ENCODE assay signal across 8 mouse cellular contexts in the genomic region with DNA sequence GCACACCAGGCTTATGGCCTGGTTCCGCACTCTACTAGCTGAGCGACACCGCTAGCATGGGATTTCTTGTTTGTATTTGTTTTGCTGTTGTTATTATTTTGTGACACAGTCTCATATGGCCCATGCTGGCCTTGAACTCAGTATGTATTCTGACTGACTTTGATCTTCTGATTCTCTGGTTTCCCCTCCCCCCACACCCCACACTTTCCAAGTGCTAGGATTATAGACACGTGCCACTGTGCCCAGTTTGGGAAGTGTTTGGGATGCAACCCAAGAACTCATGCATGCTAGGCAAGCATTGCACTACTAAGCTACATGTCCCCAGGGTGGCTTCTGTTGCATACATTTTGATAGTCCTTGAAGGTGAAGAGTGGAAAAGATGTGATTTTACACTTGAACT. TPM values are rescaled to one million over a fixed set of nuclear protein-coding genes. Genes with fewer than 3 reads are reported as not detected.
A peak's percentile ranks its signal among the peaks of the same experiment; 100 is the strongest.
DNase-seq lines count a peak whose midpoint lies in the region; ATAC-seq lines count a peak whose summit lies in the region.

No protein-coding gene starts in this region.

- no peaks in the 10 kb centered on the region for H3K27me3 ChIP-seq in lung, embryonic 15.5 days
- H3K27me3 ChIP-seq in embryonic facial prominence, embryonic 14.5 days (replicated peaks; ENCODE audit: control insufficient read depth, insufficient read depth, low read length), result no peaks in the 10 kb centered on the region
- no peaks in the 10 kb centered on the region for H3K27me3 ChIP-seq in hindbrain, embryonic 14.5 days (ENCODE audit: control insufficient read depth, insufficient read depth, low read length)
- H3K27me3 ChIP-seq in midbrain, embryonic 14.5 days (ENCODE audit: control insufficient read depth, insufficient read depth, low read length), result no peaks in the 10 kb centered on the region

- 65% methylated on average over 4 of the region's 4 CpGs for WGBS in lung, embryonic 15.5 days
- WGBS in embryonic facial prominence, embryonic 14.5 days, result 69% methylated on average over 4 of the region's 4 CpGs
- WGBS in hindbrain, embryonic 14.5 days, result 78% methylated on average over 4 of the region's 4 CpGs
- WGBS in midbrain, embryonic 14.5 days, result 80% methylated on average over 4 of the region's 4 CpGs

- H3K4me1 ChIP-seq in lung, embryonic 15.5 days, result peaks cover 14% of the 10 kb centered on the region; the same call in 1 of the 2 replicates
- peaks cover 6% of the 10 kb centered on the region; the same call in 1 of the 2 replicates for H3K4me1 ChIP-seq in embryonic facial prominence, embryonic 14.5 days (ENCODE audit: control insufficient read depth, insufficient read depth, low read length)
- peaks cover 14% of the 10 kb centered on the region for H3K4me1 ChIP-seq in hindbrain, embryonic 14.5 days (replicated peaks; ENCODE audit: control insufficient read depth, insufficient read depth, low read length)
- H3K4me1 ChIP-seq in midbrain, embryonic 14.5 days (ENCODE audit: control insufficient read depth, insufficient read depth, low read length), result peaks cover 10% of the 10 kb centered on the region

- ATAC-seq in lung, embryonic 15.5 days (ENCODE audit: borderline replicate concordance, extremely low read depth, low FRiP score, low TSS enrichment), result no peak
- ATAC-seq in embryonic facial prominence, embryonic 14.5 days (ENCODE audit: low read depth), result no peak
- no peak for ATAC-seq in hindbrain, embryonic 14.5 days (ENCODE audit: low FRiP score)
- no peak for ATAC-seq in midbrain, embryonic 14.5 days (ENCODE audit: low FRiP score, low TSS enrichment)
- ATAC-seq in megakaryocyte progenitor cell, adult 5-6 weeks (replicated peaks; ENCODE audit: poor library complexity), result no peak

- H3K9ac ChIP-seq in lung, embryonic 15.5 days, result 0 out of 2 replicates have a peak overlapping the region, but pooled peaks have one; percentile 90
- H3K9ac ChIP-seq in embryonic facial prominence, embryonic 14.5 days (ENCODE audit: low read depth, low read length), result peak overlapping the region; percentile 92
- H3K9ac ChIP-seq in hindbrain, embryonic 14.5 days, result peak overlapping the region; percentile 93
- H3K9ac ChIP-seq in midbrain, embryonic 14.5 days (replicated peaks; ENCODE audit: low read length), result peak overlapping the region; percentile 87; the same call in 1 of the 2 replicates

- peak overlapping the region; percentile 82 for H3K4me2 ChIP-seq in lung, embryonic 15.5 days
- H3K4me2 ChIP-seq in embryonic facial prominence, embryonic 14.5 days (ENCODE audit: low read depth, low read length), result peak overlapping the region; percentile 69
- peak overlapping the region; percentile 67 for H3K4me2 ChIP-seq in hindbrain, embryonic 14.5 days (replicated peaks)
- H3K4me2 ChIP-seq in midbrain, embryonic 14.5 days (ENCODE audit: low read length), result peak overlapping the region; percentile 62

- DNase-seq in lung, adult 18-20 months, result no peak
- no peak for DNase-seq in embryonic facial prominence, embryonic 14.5 days (ENCODE audit: low spot score)
- DNase-seq in hindbrain, embryonic 14.5 days (ENCODE audit: low spot score), result no peak
- peak; percentile 7 for DNase-seq in midbrain, embryonic 14.5 days
- DNase-seq in urinary bladder, postnatal 36 days (ENCODE audit: low spot score in 2 of 2), result no peak
- DNase-seq in gastrocnemius, postnatal 4 days (ENCODE audit: low spot score in 2 of 2), result no peak

- no peaks in the 10 kb centered on the region for H3K36me3 ChIP-seq in lung, embryonic 15.5 days
- peaks cover 17% of the 10 kb centered on the region for H3K36me3 ChIP-seq in embryonic facial prominence, embryonic 14.5 days (ENCODE audit: control insufficient read depth, insufficient read depth, low read length)
- H3K36me3 ChIP-seq in hindbrain, embryonic 14.5 days (replicated peaks; ENCODE audit: control insufficient read depth, insufficient read depth), result peaks cover 16% of the 10 kb centered on the region; the same call in 1 of the 2 replicates
- H3K36me3 ChIP-seq in midbrain, embryonic 14.5 days (ENCODE audit: control insufficient read depth, insufficient read depth, low read length), result 0 out of 2 replicates have a peak, but pooled peaks cover 13% of the 10 kb centered on the region

- H3K27ac ChIP-seq in lung, embryonic 15.5 days, result no peak overlapping the region
- no peak overlapping the region for H3K27ac ChIP-seq in embryonic facial prominence, embryonic 14.5 days (replicated peaks; ENCODE audit: low read depth, low read length)
- H3K27ac ChIP-seq in hindbrain, embryonic 14.5 days, result peak overlapping the region; percentile 95; the same call in 1 of the 2 replicates
- H3K27ac ChIP-seq in midbrain, embryonic 14.5 days (replicated peaks; ENCODE audit: low read depth, low read length), result no peak overlapping the region; the same call in 1 of the 2 replicates

- H3K9me3 ChIP-seq in lung, embryonic 15.5 days, result no peaks in the 10 kb centered on the region
- H3K9me3 ChIP-seq in embryonic facial prominence, embryonic 14.5 days (ENCODE audit: control insufficient read depth, low read length), result no peaks in the 10 kb centered on the region
- H3K9me3 ChIP-seq in hindbrain, embryonic 14.5 days (ENCODE audit: control insufficient read depth, low read length), result no peaks in the 10 kb centered on the region
- no peaks in the 10 kb centered on the region for H3K9me3 ChIP-seq in midbrain, embryonic 14.5 days (ENCODE audit: control insufficient read depth, low read length)

- peak overlapping the region; percentile 86 for H3K4me3 ChIP-seq in lung, embryonic 15.5 days
- peak overlapping the region; percentile 89 for H3K4me3 ChIP-seq in embryonic facial prominence, embryonic 14.5 days (ENCODE audit: low read depth, low read length)
- H3K4me3 ChIP-seq in hindbrain, embryonic 14.5 days (replicated peaks; ENCODE audit: low read length), result peak overlapping the region; percentile 94
- H3K4me3 ChIP-seq in midbrain, embryonic 14.5 days (replicated peaks; ENCODE audit: low read depth, low read length), result peak overlapping the region; percentile 80

RNA-seq across cellular contexts. Expression of a gene that starts 1.4 kb away (rescaled TPM):
- 49.1 and 53.0 TPM in 2 replicates for polyA plus RNA-seq in lung, embryonic 15.5 days (2015; fragmentation: Nextera tagmentation; extraction: Ambion mirVana)
- polyA plus RNA-seq in embryonic facial prominence, embryonic 14.5 days (2014; fragmentation: Nextera tagmentation; extraction: Ambion mirVana), result 60.4 and 61.0 TPM in 2 replicates
- 33.5 and 37.8 TPM in 2 replicates for polyA plus RNA-seq in hindbrain, embryonic 14.5 days (2014; fragmentation: Nextera tagmentation; extraction: Ambion mirVana)
- 29.4 and 32.5 TPM in 2 replicates for polyA plus RNA-seq in midbrain, embryonic 14.5 days (2014; fragmentation: Nextera tagmentation; extraction: Ambion mirVana)
- total RNA-seq in gastrocnemius, postnatal 4 days (2021), result 10 to 100 TPM; 34.9 to 36.6 TPM
- 10.4 and 11.1 TPM in 2 replicates for total RNA-seq in megakaryocyte progenitor cell, adult 5-6 weeks (2015)
- 8.9 and 14.0 TPM in 2 replicates for total RNA-seq in megakaryocyte progenitor cell, adult 5-6 weeks (2017)
